Mouse (Mus musculus) urinary bladder, postnatal 10 days (tissue): ENCODE data around the gene Ssr2.
"Not testable (repeated sequence)": the region's sequence is repeated elsewhere in the genome, so short reads cannot be mapped to it uniquely, and the experiment has no call there.

Source experiments
- DNase-seq: peaks from one replicate; pipeline ENCODE4 v3.0.0; 2022; ENCODE audit warnings: low spot score

Gene Ssr2

GRCm38 (mm10) chr3:88602466-88602865, 26.8 kb downstream of the Ssr2 start:
- DNase-seq, result no peak

GRCm38 (mm10) chr3:88603714-88604161, 28.1 kb downstream of the Ssr2 start:
- no peak for DNase-seq

- no peak for DNase-seq
Measured at GRCm38 (mm10) chr3:88604863-88605262, 29.2 kb downstream of the Ssr2 start.

- DNase-seq, result not testable (repeated sequence)
Measured at GRCm38 (mm10) chr3:88605666-88606065, 30.0 kb downstream of the Ssr2 start, which contains the start of gene Arhgef2. Arhgef2 (plus strand) TSS chr3:88605966.

GRCm38 (mm10) chr3:88607065-88607757, 31.5 kb downstream of the Ssr2 start:
- peak; percentile 54 for DNase-seq

GRCm38 (mm10) chr3:88607758-88608138, 32.1 kb downstream of the Ssr2 start:
- no peak for DNase-seq

- no peak for DNase-seq
Measured at GRCm38 (mm10) chr3:88609066-88609465, 33.4 kb downstream of the Ssr2 start.

GRCm38 (mm10) chr3:88614418-88614817, 38.7 kb downstream of the Ssr2 start:
- DNase-seq, result no peak

- DNase-seq, result no peak
Measured at GRCm38 (mm10) chr3:88615117-88615516, 39.4 kb downstream of the Ssr2 start.

GRCm38 (mm10) chr3:88615902-88616391, 40.3 kb downstream of the Ssr2 start:
- DNase-seq, result no peak

GRCm38 (mm10) chr3:88616951-88617500, 41.4 kb downstream of the Ssr2 start:
- DNase-seq, result no peak

- no peak for DNase-seq
Measured at GRCm38 (mm10) chr3:88618074-88618871, 42.6 kb downstream of the Ssr2 start.

- no peak for DNase-seq
Measured at GRCm38 (mm10) chr3:88619113-88620097, 43.7 kb downstream of the Ssr2 start.

GRCm38 (mm10) chr3:88620146-88620991, 44.7 kb downstream of the Ssr2 start:
- no peak for DNase-seq

- no peak for DNase-seq
Measured at GRCm38 (mm10) chr3:88620992-88621536, 45.4 kb downstream of the Ssr2 start.

GRCm38 (mm10) chr3:88621537-88622112, 45.9 kb downstream of the Ssr2 start:
- DNase-seq, result no peak

- no peak for DNase-seq
Measured at GRCm38 (mm10) chr3:88622113-88622940, 46.7 kb downstream of the Ssr2 start.

- DNase-seq, result no peak
Measured at GRCm38 (mm10) chr3:88622941-88623345, 47.3 kb downstream of the Ssr2 start.
